Mouse (Mus musculus) spleen, adult 12 weeks (tissue): ENCODE results near the gene Lsm4.

Experiments
- DNase-seq: peaks from one replicate; pipeline ENCODE4 v3.0.0; 2022; ENCODE audit warnings: low spot score

Gene Lsm4

DNA sequence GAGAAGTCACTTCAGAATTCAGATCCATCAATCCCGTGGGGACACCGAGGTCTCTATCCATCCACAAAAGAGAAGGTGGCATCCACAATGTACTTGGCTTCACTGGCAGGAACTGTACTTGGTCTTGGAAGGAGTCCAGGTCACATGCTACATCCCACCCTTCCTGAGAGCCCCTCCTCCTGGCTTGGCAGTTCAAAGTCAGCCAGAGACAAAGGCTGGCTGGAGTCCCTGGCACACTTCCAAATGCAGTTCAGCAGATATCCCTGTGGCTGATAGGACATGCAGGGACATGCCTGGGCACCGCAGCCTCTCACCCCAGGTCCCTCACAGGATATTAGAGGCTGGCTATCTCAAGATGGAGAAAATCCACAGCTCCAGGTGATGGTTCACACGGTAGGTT lies 23.7 kb upstream of the Lsm4 start:
- peak; percentile 31 for DNase-seq

DNA sequence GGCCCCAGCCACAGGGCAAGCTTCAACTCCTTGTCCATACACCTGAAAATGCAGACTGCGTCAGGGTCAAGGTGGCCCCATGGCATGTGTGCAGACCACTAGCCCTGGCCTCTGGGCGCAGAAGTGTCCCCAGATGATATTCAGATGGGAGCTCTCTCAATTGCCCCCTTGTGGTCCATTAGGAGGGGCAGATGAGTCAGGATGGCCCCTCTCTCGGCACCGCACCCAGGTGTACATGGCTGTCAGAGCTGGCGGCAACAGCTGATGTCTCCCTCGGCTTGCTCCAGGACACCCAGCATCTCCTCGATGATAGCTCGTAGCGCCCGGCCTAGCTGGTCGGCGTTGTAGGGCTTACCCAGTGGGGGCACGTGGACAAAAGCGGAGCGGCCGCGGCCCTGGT lies 22.7 kb upstream of the Lsm4 start:
- DNase-seq: no peak

- peak; percentile 39 for DNase-seq
Observed at GRCm38 (mm10) chr8:70653226-70653625, 19.8 kb upstream of the Lsm4 start.

DNA sequence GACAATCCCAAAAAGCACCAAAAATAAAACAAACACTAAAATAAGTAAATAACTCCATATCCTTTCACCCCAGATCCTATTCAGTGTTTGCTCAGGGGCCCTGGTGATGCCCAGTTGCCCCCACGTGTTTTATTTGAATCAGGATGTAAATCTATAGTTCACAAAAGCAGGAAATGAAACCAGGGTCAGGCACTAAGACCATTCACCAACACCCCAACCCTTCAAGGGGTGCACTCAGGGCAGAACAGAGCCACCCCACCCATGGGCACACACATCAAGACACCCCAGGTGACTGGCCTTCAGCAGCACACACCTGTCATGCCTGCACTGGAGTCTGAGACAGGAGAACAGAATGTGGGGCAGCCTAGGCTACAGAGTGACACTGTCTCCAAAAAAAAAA lies 18.9 kb upstream of the Lsm4 start:
- DNase-seq: no peak

DNA sequence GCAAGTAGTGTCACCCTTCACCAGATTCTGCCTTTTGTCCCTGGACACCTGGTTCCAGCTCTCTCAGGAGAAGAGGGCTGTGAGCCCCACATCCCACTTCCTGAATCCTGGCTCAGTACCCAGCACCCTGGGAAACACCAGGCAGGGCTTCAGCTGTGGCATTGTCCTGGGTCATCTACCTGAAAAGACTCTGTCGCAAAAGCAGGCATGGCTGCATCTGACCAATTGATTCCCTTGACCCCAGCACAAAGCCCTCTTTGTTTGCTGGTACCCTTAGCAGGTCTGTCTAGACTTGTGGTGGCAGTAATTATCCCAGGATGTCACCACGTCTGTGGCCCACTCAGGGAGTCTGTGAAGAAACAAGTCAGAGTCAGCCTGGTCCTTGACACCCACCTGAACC lies 17.6 kb upstream of the Lsm4 start:
- DNase-seq: no peak

GRCm38 (mm10) chr8:70656193-70656790 lies 16.8 kb upstream of the Lsm4 start:
- DNase-seq: no peak

- DNase-seq: no peak
Observed at GRCm38 (mm10) chr8:70657214-70657613, 15.8 kb upstream of the Lsm4 start.

- no peak for DNase-seq
Observed at GRCm38 (mm10) chr8:70657739-70658138, 15.3 kb upstream of the Lsm4 start.

DNA sequence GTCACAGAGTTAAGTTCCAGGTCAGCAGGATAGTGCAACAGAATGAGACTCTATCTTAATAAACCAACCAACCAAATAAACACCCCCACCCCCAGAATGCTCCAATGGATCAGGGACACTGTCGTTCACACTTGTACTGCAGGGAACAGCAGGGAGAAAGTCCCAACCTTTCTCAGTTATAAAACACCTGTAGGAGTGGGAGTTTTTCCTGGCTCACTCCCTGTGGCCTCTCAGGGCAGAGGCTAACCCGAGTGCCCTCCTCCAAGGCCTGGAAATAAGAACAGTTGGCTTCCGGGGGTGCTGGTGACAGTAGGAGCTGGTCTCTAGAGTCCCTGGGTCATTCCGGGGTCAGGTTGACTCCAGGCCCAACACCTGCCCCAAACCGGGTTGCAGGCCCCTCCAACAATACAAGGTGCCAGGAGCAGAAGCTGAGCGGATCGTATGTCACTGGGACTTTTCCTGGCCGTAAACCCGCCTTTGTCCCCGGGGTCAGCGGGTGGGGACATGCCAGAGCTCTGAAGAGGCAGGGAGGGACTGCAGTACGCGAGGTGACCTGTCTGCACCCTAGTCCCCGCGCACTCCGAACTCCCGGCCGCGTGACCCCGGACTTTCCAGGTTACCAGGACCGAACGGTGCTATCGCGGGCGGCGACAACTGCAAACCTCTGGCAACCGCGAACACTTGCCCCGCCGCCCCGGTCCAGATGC lies 14.0 kb upstream of the Lsm4 start:
- DNase-seq: no peak

- DNase-seq: peak; percentile 68
Observed at GRCm38 (mm10) chr8:70659604-70660272, 13.3 kb upstream of the Lsm4 start.

DNA sequence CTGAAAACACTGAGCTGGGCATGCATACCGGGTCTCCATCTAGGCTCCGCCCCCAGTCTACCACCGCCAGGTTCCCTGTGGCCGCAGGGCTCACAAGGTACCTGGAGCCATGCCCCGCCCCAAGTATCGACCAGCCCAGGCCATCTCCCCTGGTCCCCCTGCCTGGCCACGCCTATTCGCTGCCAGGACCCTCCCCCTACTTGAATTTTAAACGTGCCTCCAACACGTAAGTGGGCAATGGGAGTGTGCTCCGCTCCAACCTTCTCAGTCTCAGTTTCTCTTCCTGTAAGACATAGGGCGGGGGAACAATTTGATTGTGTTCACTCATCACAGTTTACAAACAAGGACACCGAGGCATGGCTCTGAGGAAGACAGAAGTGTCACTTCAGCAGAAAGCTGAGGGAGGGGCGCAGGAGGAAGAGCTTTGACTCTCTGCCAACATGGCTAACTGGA lies 12.7 kb upstream of the Lsm4 start, which contains the start of gene Pgpep1:
TSS of gene Pgpep1 (minus strand) at position 116 of the 453 bp plus-strand sequence.
- DNase-seq: no peak

DNA sequence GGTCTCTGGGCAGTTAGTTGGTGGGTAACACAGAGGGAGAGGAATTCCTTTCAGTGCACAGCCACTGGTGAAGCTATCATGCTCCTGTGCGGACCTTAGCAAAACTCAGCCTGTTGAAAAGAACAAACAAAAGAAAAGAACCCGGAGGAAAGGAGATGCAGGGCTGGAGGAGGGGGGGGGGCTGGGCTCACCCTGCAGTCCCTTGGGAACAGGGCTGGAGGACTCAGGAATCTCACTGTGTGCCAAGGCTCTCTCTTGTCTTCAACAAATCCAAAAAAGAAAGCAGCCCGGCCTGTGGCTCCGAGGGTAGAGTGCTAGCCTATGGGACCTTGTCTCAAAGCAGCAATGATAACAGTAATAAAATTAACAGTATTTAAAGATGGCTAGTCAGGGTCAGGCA lies 9.4 kb upstream of the Lsm4 start:
- DNase-seq: no peak

- no peak for DNase-seq
Observed at GRCm38 (mm10) chr8:70664631-70665030, 8.4 kb upstream of the Lsm4 start.

GRCm38 (mm10) chr8:70665599-70665998 lies 7.4 kb upstream of the Lsm4 start:
- no peak for DNase-seq

- no peak for DNase-seq
Observed at GRCm38 (mm10) chr8:70667071-70667470, 6.0 kb upstream of the Lsm4 start.

GRCm38 (mm10) chr8:70671615-70672324 lies 1.3 kb upstream of the Lsm4 start:
- DNase-seq: no peak

GRCm38 (mm10) chr8:70672325-70673078 lies 546 bp upstream of the Lsm4 start:
- no peak for DNase-seq

- DNase-seq: no peak
Observed at GRCm38 (mm10) chr8:70674109-70674508, 1.1 kb downstream of the Lsm4 start.

DNA sequence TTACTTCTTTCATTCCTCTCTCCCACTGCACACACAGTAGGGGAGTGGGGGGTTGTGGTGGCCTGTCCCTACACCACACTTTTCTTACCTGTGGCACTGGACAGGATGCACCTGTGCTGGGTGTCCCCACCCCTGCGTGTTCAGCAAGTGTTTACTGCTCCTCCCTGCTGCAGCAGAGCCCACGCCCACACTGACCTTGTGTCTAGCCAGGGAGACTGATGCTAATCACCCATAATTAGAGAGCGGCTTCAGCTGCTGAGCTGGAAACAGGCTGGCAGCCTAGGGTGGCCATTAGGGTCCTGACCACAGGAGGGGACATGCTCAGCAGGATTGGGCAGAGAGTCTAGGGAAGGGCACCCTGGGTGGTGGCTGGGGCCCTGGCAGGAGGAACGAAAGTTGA lies 1.7 kb downstream of the Lsm4 start:
- peak; percentile 25 for DNase-seq

DNA sequence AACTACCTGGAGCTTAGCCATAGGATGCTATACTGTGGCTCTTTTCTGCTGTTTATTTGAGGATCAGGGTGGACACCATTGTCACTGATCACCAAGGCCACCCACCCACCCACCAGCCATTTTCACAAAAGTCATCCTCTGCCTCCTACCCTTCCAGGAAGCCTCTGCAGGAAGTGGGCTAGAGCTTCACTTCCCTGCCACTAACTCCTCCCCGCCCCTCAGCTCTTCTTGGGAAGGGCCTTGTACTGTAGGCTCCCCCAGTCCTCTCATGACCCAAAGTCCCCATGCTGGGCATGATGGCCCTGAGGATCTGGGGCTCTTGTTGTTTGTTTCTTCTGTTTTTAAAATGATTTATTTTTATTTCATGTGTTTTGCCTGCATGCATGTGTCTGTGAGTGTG lies 2.3 kb downstream of the Lsm4 start:
- no peak for DNase-seq

DNA sequence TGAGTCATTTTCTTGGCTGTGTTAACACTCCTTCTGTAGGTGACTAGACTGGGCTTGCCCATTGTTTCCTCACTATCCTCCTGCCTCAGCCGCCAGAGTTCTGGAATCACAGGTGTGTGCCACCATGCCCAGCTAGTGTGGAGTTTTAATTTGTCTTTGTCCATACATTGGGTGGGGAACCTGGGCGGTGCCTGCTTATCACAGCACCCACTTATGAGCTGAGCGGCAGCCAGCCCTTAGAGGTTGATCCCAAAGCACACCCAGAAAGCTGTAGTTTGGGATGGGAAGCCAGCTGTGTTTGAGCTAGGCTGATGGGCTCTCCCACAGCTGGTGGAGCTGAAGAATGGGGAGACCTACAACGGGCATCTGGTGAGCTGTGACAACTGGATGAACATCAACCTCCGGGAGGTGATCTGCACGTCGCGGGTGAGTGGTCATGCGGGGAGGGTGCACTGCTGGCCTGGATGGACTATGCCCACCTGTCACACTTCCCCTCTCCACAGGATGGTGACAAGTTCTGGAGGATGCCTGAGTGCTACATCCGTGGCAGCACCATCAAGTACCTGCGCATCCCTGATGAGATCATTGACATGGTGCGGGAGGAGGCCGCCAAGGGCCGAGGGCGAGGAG lies 4.5 kb downstream of the Lsm4 start:
- DNase-seq: no peak
